Mouse (Mus musculus) lung, embryonic 16.5 days (tissue): ENCODE measurements around the gene Tnks2. TPM values are rescaled to one million over a fixed set of nuclear protein-coding genes. Genes with fewer than 3 reads are reported as not detected.

Experiments used
- ATAC-seq: fragments of 200-750 bp; cut with Nextera tagmentation; 2 replicates; pipeline ENCODE4 v1.8.0; 2017; ENCODE audit warnings: low read depth, mild to moderate bottlenecking, moderate library complexity
- H3K27ac ChIP-seq: fragments of 300-500 bp; sonication (generic); 2 replicates; pipeline ENCODE4 v1.5.1; 2014; ENCODE audit warnings: mild to moderate bottlenecking, control low read depth, low read length
- H3K27me3 ChIP-seq: fragments of 300-500 bp; sonication (generic); 2 replicates; pipeline ENCODE4 v1.6.1; 2014; ENCODE audit warnings: low read depth, low read length, mixed read lengths; ENCODE audit not compliant: control insufficient read depth, insufficient read depth
- H3K36me3 ChIP-seq: fragments of 300-500 bp; sonication (generic); 2 replicates; pipeline ENCODE4 v1.6.1; 2014; ENCODE audit warnings: low read length; ENCODE audit not compliant: control insufficient read depth, insufficient read depth
- H3K4me1 ChIP-seq: fragments of 300-500 bp; sonication (generic); replicated peaks from 2 replicates; pipeline ENCODE4 v1.6.1; 2014; ENCODE audit warnings: low read length, mixed read lengths; ENCODE audit not compliant: control insufficient read depth, insufficient read depth
- H3K4me2 ChIP-seq: fragments of 300-500 bp; sonication (generic); 2 replicates; pipeline ENCODE4 v1.6.1; 2014; ENCODE audit warnings: low read depth, low read length, control low read depth
- H3K4me3 ChIP-seq: fragments of 300-500 bp; sonication (generic); 2 replicates; pipeline ENCODE4 v1.5.1; 2014; ENCODE audit warnings: mild to moderate bottlenecking, low read length, control low read depth
- H3K9ac ChIP-seq: fragments of 300-500 bp; sonication (generic); 2 replicates; pipeline ENCODE4 v1.6.1; 2014; ENCODE audit warnings: low read length, control low read depth
- H3K9me3 ChIP-seq: fragments of 300-500 bp; sonication (generic); 2 replicates; pipeline ENCODE4 v1.6.1; 2016; ENCODE audit warnings: low read length; ENCODE audit not compliant: control insufficient read depth
- WGBS: fragments of 180-500 bp; shearing (Covaris S2); extraction: QIAGEN DNeasy Blood & Tissue Kit; methylation state at CpG from one replicate; pipeline ENCODE4 v1.1.7; 2014; 5-methylcytosine and 5-hydroxymethylcytosine counted together
- polyA plus RNA-seq: library from polyadenylated mRNA; unstranded; fragments of >200 nt; fragmentation: Nextera tagmentation; extraction: Ambion mirVana; gene quantifications from 2 replicates; pipeline ENCODE4 v1.2.1, GENCODE M21; 2015

Tnks2 gene
- polyA plus RNA-seq, 1 experiment from 2014 or later = 31.5 TPM

- Histone ChIP-seq H3K27ac (no peak overlapping the region), H3K9ac (no peak overlapping the region), H3K9me3 (no peaks in the 10 kb centered on the region), H3K36me3 (no peaks in the 10 kb centered on the region), H3K4me1 (no peaks in the 10 kb centered on the region; the same call in none of the 2 replicates), H3K27me3 (no peaks in the 10 kb centered on the region), H3K4me2 (no peak overlapping the region), H3K4me3 (no peak overlapping the region)
- no peak for ATAC-seq
- 62% methylated on average over 4 of the region's 4 CpGs for WGBS
Observed at GRCm38 (mm10) chr19:36936285-36936684, 102.3 kb downstream of the Tnks2 start.

GRCm38 (mm10) chr19:36938008-36938407, 104.0 kb downstream of the Tnks2 start:
- no peaks in the 10 kb centered on the region for H3K36me3 ChIP-seq
- H3K27me3 ChIP-seq = no peaks in the 10 kb centered on the region
- H3K27ac ChIP-seq = no peak overlapping the region
- H3K9me3 ChIP-seq = no peaks in the 10 kb centered on the region
- H3K9ac ChIP-seq = no peak overlapping the region
- ATAC-seq = no peak
- H3K4me3 ChIP-seq = no peak overlapping the region
- H3K4me1 ChIP-seq = no peaks in the 10 kb centered on the region; the same call in none of the 2 replicates
- H3K4me2 ChIP-seq = no peak overlapping the region

- H3K4me2 ChIP-seq = no peak overlapping the region
- H3K4me3 ChIP-seq = no peak overlapping the region
- 0 out of 2 replicates have a peak, but pooled peaks cover 3% of the 10 kb centered on the region for H3K36me3 ChIP-seq
- H3K4me1 ChIP-seq = no peaks in the 10 kb centered on the region; the same call in none of the 2 replicates
- H3K27me3 ChIP-seq = no peaks in the 10 kb centered on the region
- 85% methylated on average over 1 of the region's 1 CpGs for WGBS
- H3K9me3 ChIP-seq = no peaks in the 10 kb centered on the region
- no peak for ATAC-seq
- H3K9ac ChIP-seq = no peak overlapping the region
- no peak overlapping the region for H3K27ac ChIP-seq
Observed at GRCm38 (mm10) chr19:36940064-36940463, 106.0 kb downstream of the Tnks2 start.

Other genes with a start within 250 kb of the Tnks2 start
- gene Ppp1r3c, start 97.6 kb upstream of the Tnks2 start, polyA plus RNA-seq = 97.2 and 105 TPM in 2 replicates
- gene Fgfbp3, start 85.4 kb downstream of the Tnks2 start, polyA plus RNA-seq = 5.3 and 5.5 TPM in 2 replicates
- gene Btaf1, start 91.8 kb downstream of the Tnks2 start, polyA plus RNA-seq = 9.4 and 10.4 TPM in 2 replicates